Mouse (Mus musculus): ENCODE data around the gene Olfr262.

DNA sequence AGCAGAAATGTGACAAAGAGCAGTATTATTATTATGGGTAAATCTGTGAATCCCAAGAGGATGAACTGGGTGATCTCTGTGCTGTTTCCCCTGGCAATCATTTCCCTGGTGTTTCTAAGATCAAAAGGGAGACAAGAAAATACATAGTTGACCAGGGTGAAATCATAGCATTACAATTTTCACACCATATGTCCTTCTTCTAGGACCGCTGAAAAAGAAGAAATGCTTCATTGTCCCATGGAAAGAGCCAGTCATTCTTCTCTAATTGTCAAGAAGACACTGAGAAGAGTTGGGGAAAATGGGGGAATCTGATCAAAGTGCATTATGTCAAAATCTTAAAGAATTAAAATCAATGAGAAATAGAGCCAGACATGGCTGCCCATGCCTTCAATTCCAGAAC, at the start of gene Olfr262:
- TF ChIP-seq NELFE (IDR thresholded peaks at IDR 0.05; ENCODE audit: low read depth, low read length) (no peak), EP300 (IDR thresholded peaks at IDR 0.05; ENCODE audit: low read depth in 1 of 2, low read length in 2 of 2) (no peak), CTCF (IDR thresholded peaks at IDR 0.05 in 2 of 3, conservative IDR thresholded peaks at IDR 0.05 in 1 of 3; ENCODE audit: control insufficient read depth in 1 of 3, insufficient read depth in 1 of 3, low read depth in 2 of 3, low read length in 3 of 3, poor library complexity in 1 of 3, severe bottlenecking in 1 of 3) (no peak), POLR2A (IDR thresholded peaks at IDR 0.05; ENCODE audit: control insufficient read depth in 1 of 2, insufficient read depth in 1 of 2, low read depth in 1 of 2, low read length in 2 of 2, poor library complexity in 1 of 2) (no peak)
